Mouse (Mus musculus) liver, postnatal 0 days (tissue): ENCODE results near the gene Sf1. TPM values are rescaled to one million over a fixed set of nuclear protein-coding genes. Genes with fewer than 3 reads are reported as not detected.
A peak's percentile ranks its signal among the peaks of the same experiment; 100 is the strongest.

Source experiments
- ATAC-seq: fragments of 200-750 bp; cut with Nextera tagmentation; 2 replicates; pipeline ENCODE4 v1.8.0; 2017; ENCODE audit warnings: mild to moderate bottlenecking, moderate library complexity
- DNase-seq: peaks from one replicate; pipeline ENCODE4 v3.0.0-alpha.2; 2016
- H3K27ac ChIP-seq: fragments of 300-500 bp; sonication (generic); 2 replicates; pipeline ENCODE4 v1.5.1; 2014; ENCODE audit warnings: antibody characterized with exemption, moderate library complexity, mild to moderate bottlenecking, low read depth
- H3K27me3 ChIP-seq: fragments of 300-500 bp; sonication (generic); 2 replicates; pipeline ENCODE4 v1.6.1; 2014; ENCODE audit warnings: low read length, control low read depth, mixed read lengths; ENCODE audit not compliant: insufficient read depth
- H3K36me3 ChIP-seq: fragments of 300-500 bp; sonication (generic); replicated peaks from 2 replicates; pipeline ENCODE4 v1.6.1; 2014; ENCODE audit warnings: mild to moderate bottlenecking, control low read depth, low read length, moderate library complexity, mixed read lengths; ENCODE audit not compliant: insufficient read depth
- H3K4me1 ChIP-seq: fragments of 300-500 bp; sonication (generic); 2 replicates; pipeline ENCODE4 v1.6.1; 2014; ENCODE audit warnings: antibody characterized with exemption, mild to moderate bottlenecking, control low read depth; ENCODE audit not compliant: insufficient read depth
- H3K4me2 ChIP-seq: fragments of 300-500 bp; sonication (generic); 2 replicates; pipeline ENCODE4 v1.6.1; 2014; ENCODE audit warnings: low read depth, mild to moderate bottlenecking, low read length, moderate library complexity, mixed read lengths
- H3K4me3 ChIP-seq: fragments of 300-500 bp; sonication (generic); 2 replicates; pipeline ENCODE4 v1.5.1; 2014; ENCODE audit warnings: low read depth, low read length
- H3K9ac ChIP-seq: fragments of 300-500 bp; sonication (generic); replicated peaks from 2 replicates; pipeline ENCODE4 v1.6.1; 2014; ENCODE audit warnings: mild to moderate bottlenecking, moderate library complexity
- H3K9me3 ChIP-seq: fragments of 300-500 bp; sonication (generic); 2 replicates; pipeline ENCODE4 v1.6.1; 2016; ENCODE audit warnings: mild to moderate bottlenecking, control low read depth, low read length, mixed read lengths
- CTCF ChIP-seq: sonication (generic); IDR thresholded peaks from 2 replicates; pipeline ENCODE4 v1.5.1; 2016; ENCODE audit warnings: antibody characterized with exemption, low read depth
- EP300 ChIP-seq: IDR thresholded peaks from 2 replicates; pipeline ENCODE4 v1.6.1; 2016; ENCODE audit warnings: antibody characterized with exemption, low read depth, mild to moderate bottlenecking
- WGBS: fragments of 180-500 bp; shearing (Covaris S2); extraction: QIAGEN DNeasy Blood & Tissue Kit; methylation state at CpG from one replicate; pipeline ENCODE4 v1.1.7; 2014; ENCODE audit not compliant: insufficient replicate concordance; 5-methylcytosine and 5-hydroxymethylcytosine counted together
- polyA plus RNA-seq: library from polyadenylated mRNA; unstranded; fragments of >200 nt; fragmentation: Nextera tagmentation; extraction: Ambion mirVana; gene quantifications from 2 replicates; pipeline ENCODE4 v1.2.1, GENCODE M21; 2015

Gene Sf1
- polyA plus RNA-seq, 1 experiment from 2014 or later = 35.7 TPM

GRCm38 (mm10) chr19:6321786-6322621 is 41.5 kb upstream of the Sf1 start:
- no peak for TF ChIP-seq CTCF
- no peak for TF ChIP-seq EP300
- no peaks in the 10 kb centered on the region for H3K27me3 ChIP-seq
- whole genome bisulfite sequencing = 83% methylated on average over 33 of the region's 33 CpGs
- no peaks in the 10 kb centered on the region for H3K9me3 ChIP-seq
- no peak overlapping the region for H3K9ac ChIP-seq
- H3K36me3 ChIP-seq = peaks cover 56% of the 10 kb centered on the region
- no peak overlapping the region for H3K4me3 ChIP-seq
- DNase-seq (no peak), ATAC-seq (no peak)
- no peak overlapping the region for H3K4me2 ChIP-seq
- H3K4me1 ChIP-seq = no peaks in the 10 kb centered on the region
- no peak overlapping the region for H3K27ac ChIP-seq

GRCm38 (mm10) chr19:6324751-6325150 is 38.7 kb upstream of the Sf1 start:
- H3K4me3 ChIP-seq = no peak overlapping the region
- no peak for ATAC-seq
- no peak for DNase-seq
- no peak for TF ChIP-seq CTCF
- no peak for TF ChIP-seq EP300
- no peak overlapping the region for H3K9ac ChIP-seq
- no peaks in the 10 kb centered on the region for H3K27me3 ChIP-seq
- 79% methylated on average over 9 of the region's 9 CpGs for WGBS
- no peak overlapping the region for H3K4me2 ChIP-seq
- H3K9me3 ChIP-seq = no peaks in the 10 kb centered on the region
- H3K36me3 ChIP-seq = peaks cover 34% of the 10 kb centered on the region
- no peak overlapping the region for H3K27ac ChIP-seq
- H3K4me1 ChIP-seq = no peaks in the 10 kb centered on the region

- H3K9me3 ChIP-seq = no peaks in the 10 kb centered on the region
- DNase-seq (no peak), ATAC-seq (no peak)
- 25% methylated on average over 5 of the region's 5 CpGs for WGBS
- H3K4me3 ChIP-seq = no peak overlapping the region
- H3K27ac ChIP-seq = no peak overlapping the region
- H3K36me3 ChIP-seq = no peaks in the 10 kb centered on the region
- TF ChIP-seq EP300 (no peak), CTCF (no peak)
- no peak overlapping the region for H3K9ac ChIP-seq
- peak overlapping the region; percentile 53 for H3K4me2 ChIP-seq
- peaks cover 21% of the 10 kb centered on the region for H3K4me1 ChIP-seq
- no peaks in the 10 kb centered on the region for H3K27me3 ChIP-seq
Measured at GRCm38 (mm10) chr19:6331178-6331577, 32.3 kb upstream of the Sf1 start.

- Histone ChIP-seq H3K9ac (no peak overlapping the region), H3K27ac (no peak overlapping the region), H3K4me2 (peak overlapping the region; percentile 53), H3K36me3 (no peaks in the 10 kb centered on the region), H3K9me3 (no peaks in the 10 kb centered on the region), H3K27me3 (no peaks in the 10 kb centered on the region), H3K4me1 (peaks cover 29% of the 10 kb centered on the region), H3K4me3 (no peak overlapping the region)
- peak; percentile 73 for DNase-seq
- no peak for TF ChIP-seq EP300
- peak; percentile 98 for TF ChIP-seq CTCF
- 0 out of 2 replicates have a peak, but pooled peaks have one; percentile 10 for ATAC-seq
- WGBS = 20% methylated on average over 13 of the region's 13 CpGs
Measured at GRCm38 (mm10) chr19:6331719-6332516, 31.6 kb upstream of the Sf1 start.

GRCm38 (mm10) chr19:6333761-6334595 is 29.5 kb upstream of the Sf1 start:
- peaks cover 32% of the 10 kb centered on the region for H3K4me1 ChIP-seq
- H3K36me3 ChIP-seq = peaks cover 20% of the 10 kb centered on the region
- peak overlapping the region; percentile 23; the same call in 1 of the 2 replicates for H3K9ac ChIP-seq
- H3K4me2 ChIP-seq = peak overlapping the region; percentile 99
- H3K9me3 ChIP-seq = no peaks in the 10 kb centered on the region
- 60% methylated on average over 9 of the region's 9 CpGs for WGBS
- DNase-seq = no peak
- H3K27me3 ChIP-seq = no peaks in the 10 kb centered on the region
- no peak for TF ChIP-seq CTCF
- TF ChIP-seq EP300 = no peak
- peak overlapping the region; percentile 78 for H3K27ac ChIP-seq
- ATAC-seq = no peak
- peak overlapping the region; percentile 80 for H3K4me3 ChIP-seq
